Mouse (Mus musculus): ENCODE measurements around the gene Ankrd9. TPM values are rescaled to one million over a fixed set of nuclear protein-coding genes. Genes with fewer than 3 reads are reported as not detected.

The Ankrd9 gene
- total RNA-seq, 4 experiments from 2014 or later, result 13.6 to 18.7 (median 16.5) TPM

DNA sequence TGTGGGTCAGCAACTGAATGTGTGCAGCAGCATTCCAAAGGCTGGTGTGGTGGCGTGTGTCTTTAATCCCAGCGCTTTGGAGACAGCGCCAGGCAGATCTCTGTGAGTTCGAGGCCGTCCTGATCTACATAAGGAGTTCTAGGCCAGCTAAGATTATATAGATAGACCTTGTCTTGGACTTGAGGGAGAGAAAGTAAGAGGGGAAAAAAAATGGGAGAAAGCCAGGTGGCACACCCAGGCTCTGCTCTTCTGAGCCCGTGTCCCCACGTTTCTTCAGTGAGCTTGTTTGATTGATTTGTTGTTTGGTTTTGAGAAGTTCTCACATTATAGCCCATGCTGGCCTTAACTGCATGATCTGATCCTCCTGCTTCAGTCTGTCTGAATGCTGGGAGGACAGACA is 11.7 kb upstream of the Ankrd9 start:
- DNase-seq (ENCODE audit: low spot score in 2 of 2), result no peak

DNA sequence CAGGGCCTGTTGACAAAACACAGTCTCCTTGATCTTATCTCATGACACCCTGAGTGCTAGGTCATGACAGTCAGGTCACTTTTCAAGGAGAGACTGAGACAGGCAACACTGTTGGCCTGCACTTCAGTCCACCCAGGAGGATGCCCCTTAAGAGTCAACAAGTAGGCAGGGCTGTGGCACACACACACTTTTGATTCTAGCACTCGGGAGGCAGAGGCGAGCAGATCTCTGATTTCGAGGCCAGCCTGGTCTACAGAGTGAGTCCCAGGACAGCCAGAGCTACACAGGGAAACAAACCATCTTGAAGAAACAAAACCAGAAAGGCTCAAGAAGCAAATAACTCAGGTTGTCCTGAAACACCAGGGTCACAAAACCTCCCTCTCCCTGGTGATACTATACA is 10.6 kb upstream of the Ankrd9 start:
- no peak for DNase-seq (ENCODE audit: low spot score in 2 of 2)

DNA sequence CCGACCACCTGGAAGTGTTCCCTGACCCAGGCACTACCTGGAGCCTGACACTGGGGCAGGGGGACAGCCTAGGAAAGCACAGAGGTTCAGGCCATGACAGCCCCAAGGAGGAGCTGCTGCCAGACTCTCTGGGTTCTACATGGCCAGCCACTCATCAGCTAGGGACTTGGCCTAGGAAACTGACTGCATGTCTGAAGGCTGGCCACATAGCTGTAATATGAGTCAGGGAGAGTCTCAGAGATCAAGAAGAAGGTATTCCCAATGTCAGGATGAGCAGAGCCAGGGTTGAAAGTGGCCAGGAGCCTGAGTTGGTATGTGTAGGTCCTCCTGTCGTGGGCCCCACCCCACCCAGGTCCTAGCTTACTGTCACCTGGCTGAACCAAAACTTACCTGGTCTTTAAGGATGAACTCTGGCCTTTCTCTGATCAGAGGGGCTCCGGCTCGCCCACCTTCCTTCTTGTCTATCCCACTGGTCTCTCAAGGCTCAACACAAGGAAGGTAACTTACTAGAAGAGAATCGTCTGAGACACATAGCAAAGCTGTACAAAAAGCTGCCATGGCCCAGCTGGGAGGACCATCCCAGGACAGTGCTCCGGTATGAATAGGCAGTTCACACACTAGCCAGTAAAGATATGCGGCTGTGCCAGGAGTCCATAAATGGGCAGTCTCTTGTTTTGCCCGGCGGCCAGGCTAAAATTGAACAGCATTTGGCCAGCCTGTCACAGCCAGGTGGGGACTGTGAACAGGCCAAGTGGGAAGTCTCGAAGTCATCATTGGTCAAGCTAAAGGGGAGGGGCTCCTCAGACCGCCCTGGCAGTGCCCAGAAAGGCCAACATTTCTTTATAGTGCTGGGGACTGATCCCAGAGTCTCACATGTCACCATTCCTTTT is 7.9 kb upstream of the Ankrd9 start:
- no peak for DNase-seq (ENCODE audit: low spot score in 2 of 2)

DNA sequence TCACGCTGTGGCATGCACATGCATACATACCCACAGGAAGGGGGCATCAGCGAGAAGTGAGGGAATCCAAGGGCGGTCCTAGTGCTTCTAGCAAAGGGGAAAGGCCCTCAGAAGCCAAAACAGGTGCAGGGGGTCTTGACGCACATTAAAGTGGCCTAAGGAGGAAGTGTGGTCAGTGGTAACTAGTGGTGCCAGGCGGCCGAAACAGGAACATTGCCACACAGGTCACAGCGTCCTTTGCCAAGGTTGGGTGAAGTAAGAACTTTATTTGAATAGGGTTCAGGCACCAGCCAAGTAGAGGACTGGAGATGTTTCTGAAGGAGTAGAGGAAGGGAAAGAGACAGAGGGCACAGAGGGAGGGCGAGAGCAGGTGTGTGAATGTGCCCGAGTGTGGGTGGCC is 6.3 kb upstream of the Ankrd9 start:
- DNase-seq (ENCODE audit: low spot score in 2 of 2), result no peak

DNA sequence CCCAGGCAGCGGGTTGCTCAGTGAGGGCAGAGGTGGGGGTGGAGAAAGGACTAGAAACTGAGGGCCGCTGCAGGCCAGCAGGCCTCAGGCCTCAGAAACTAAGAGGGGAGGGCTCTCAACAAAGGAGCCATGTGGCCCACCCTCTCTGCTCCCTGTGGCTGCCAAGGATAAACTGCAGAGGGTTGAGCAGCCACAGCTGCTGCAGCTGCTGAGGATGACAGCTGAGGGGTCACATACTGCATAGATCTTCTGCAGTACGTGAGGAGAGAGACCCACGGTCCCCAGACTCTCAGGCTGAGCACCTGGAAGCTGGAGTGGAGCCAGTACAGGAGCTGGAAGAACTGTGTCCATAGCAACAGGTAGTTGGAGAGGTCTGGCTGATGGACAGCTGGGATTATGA is 5.8 kb upstream of the Ankrd9 start:
- DNase-seq (ENCODE audit: low spot score in 2 of 2), result no peak

DNA sequence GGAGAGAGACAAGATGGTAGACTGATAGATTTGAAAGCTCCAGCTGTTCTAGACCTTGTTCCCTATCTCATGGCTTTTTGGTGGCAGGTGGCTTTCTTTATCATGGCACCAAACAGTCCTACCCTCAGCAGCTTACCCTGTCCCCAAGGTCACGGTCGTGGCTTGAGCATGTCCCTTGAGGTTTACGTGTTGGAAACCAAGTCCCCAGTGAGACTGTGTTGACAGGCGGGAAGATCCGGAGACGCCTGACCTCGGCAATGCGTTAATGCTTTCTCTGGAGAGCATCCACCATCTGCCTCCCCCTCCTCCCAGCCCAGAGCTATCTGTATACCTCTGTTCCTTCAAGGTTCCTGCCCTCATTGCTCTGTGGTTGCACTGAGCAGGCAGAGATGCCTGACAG is 4.9 kb upstream of the Ankrd9 start:
- no peak for DNase-seq (ENCODE audit: low spot score in 2 of 2)

DNA sequence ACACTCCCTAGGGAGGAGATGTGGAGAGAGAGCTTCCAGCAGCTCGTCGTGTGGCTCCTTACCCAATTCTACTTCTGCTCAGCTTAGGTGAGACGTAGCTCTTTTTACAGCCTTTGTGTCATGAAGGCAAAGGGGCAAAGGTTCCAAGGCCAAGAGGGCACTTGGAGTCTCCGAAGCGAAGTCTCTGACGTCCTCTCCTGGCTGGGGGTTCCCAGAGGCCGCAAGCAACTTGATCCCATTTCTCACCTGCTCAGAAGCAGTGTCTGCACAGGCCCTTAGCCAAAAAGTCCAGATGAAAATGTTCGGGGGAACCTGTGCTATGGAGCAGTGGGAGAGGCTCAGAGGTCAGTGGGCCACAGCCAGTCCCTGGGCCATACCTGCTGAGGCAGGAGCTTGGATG is 4.2 kb upstream of the Ankrd9 start:
- no peak for DNase-seq (ENCODE audit: low spot score in 2 of 2)

DNA sequence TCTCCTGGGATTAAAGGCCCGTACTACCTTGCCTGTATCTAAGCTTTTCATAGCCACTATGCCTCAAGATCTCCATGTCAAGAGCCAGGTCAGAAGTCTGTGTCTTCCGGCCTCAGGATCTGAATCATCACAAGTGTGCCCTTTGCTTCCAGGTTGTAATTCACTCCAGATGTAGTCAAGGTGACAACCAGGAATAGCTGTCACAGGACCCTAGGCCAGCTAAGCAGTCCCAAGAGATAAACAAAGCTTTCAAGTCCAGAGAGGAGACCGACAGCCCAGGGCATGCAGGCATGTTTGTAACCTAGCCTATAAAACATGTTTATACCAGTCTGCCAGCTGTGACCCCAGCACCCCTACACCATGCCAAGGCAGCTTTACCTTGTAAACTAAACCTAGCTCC is 2.9 kb upstream of the Ankrd9 start:
- no peak for DNase-seq (ENCODE audit: low spot score in 2 of 2)

DNA sequence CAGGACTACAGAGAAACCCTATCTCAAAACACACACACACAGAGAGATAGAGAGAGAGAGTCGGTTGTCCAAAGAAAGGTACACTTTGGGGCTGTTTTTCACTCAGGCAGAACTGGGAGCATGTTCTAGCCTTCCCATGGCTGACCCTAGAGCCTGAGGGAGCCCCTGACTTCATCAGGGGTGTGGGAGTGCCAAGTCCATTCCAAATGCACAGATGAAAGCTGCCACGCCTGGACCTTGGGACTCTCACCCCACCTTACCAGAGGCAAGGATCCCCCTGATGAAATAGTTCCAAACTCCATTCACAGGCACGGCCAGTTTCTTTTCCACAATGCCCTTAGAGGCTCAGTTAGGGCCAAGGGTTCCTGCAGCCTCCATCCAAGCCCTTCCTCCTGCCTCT is 968 bp upstream of the Ankrd9 start:
- DNase-seq (ENCODE audit: low spot score in 2 of 2), result no peak

DNA sequence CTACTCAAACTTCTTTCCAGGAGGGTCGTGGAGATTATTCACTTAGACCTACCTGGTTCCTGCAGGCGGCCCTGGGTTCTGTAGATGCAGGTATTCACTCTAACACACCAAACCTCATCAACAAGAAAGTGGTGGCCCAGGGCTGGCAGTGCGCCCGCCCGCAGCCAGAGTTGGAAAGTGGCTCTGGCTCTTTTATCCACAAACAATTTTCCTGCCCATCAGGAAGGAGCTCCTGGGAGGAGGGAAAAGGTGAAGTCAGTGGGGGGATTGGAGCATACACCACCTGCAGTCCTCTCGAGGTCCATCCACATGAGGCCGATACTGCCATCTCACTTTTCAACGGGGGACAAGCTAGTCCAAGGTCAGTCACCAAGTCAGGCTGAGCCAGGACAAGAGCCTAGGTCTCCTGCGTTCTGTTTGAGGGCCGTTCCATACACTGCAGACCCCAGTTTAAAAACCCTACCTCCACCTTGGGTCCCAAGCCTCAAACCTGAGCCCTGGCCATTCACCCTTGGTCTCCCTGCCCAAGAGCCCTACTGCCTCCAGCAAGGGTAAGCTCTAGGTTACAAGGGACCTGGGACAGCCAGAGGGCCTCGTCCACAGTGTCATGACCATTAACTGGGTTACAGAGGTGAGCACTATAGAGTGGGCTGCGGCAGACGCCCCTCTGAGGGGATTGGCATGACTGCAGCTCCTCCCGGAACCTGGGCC is 789 bp downstream of the Ankrd9 start:
- DNase-seq (ENCODE audit: low spot score in 2 of 2), result peak in 1 of 2 experiments; percentile 21

DNA sequence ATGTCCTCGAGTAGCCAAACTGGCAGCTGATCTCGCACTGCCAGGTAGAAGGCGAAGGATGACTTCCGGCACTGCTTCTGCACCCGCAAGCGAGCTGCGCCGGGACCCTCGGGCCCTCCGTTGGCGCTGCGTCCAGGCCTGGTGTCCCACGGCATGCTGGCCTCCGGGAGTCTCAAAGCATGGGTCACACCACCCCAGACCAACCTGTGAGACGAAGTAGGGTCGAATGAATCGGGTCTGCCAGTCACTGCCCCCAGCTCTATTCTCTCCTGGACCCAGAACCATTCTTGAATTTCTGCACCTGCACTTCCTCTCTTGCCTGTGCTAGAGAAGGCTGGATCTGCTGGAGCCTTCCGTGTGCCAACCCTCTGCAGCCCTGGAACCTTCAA is 1.5 kb downstream of the Ankrd9 start:
- no peak for DNase-seq (ENCODE audit: low spot score in 2 of 2)

DNA sequence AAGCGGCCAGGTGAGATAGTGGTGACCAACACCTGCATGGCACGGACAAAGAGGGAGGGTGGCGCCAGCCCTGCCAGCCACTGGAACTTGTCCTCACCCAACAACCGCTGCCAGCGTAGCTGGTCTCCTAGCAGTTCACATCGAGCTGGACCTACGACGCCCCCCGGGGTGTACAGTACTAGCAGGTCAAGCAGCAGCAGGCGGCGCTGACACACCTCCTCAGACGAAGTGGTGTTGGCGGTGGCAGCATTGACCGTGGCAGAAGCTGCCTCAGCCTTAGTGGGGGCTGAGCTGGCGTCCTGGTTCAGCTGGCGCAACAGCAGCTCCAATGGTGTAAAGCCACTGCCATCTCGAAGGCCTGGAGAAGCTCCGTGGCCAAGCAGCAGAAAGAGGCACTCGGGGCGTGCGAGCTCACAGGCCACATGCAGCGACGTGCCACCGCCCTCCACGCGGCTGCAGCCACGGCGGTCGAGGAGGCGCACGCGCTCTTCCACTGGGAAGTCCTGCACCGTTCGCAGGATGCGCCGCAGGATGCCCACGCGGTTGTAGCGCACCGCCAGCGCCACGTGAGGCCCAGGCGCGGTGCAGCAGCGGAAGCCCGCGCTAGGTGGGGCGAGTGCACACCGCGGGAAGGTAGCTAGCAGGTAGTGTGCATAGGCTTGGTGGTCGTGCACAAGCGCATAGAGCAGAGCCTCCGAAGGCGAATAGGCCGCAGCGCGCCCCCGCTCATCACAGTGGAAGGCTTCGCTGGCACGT is 2.1 kb downstream of the Ankrd9 start:
- DNase-seq (ENCODE audit: low spot score in 2 of 2), result no peak

DNA sequence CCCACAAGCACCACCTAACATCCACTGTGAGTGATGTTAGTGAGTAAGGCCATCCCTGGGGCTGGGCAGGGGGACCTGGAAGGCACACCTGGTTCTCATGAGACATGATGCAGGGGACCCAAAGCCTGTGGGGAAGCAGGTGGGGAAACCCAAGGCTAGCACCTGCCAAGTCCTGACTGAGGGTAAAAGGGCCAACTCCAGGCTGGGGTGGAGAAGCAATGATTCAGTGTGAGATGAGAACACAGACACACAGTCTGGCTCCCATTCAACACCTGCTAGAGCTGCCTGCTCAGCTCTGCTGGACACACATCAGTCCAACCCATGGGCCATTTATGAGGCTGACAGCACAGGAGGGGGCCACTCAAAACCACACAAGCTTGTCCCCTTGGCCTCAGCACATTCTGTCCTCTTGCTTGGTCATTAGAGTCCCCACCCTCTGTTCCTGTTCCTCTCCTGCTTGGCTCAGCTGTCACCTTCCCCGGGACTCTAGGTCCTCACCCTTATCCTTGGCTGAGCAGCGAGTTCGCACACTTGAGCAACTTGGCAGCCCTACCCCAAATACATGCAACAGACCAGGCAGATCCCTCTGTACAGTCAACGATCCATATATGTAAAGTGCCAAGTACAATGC is 2.9 kb downstream of the Ankrd9 start:
- DNase-seq (ENCODE audit: low spot score in 2 of 2), result no peak

DNA sequence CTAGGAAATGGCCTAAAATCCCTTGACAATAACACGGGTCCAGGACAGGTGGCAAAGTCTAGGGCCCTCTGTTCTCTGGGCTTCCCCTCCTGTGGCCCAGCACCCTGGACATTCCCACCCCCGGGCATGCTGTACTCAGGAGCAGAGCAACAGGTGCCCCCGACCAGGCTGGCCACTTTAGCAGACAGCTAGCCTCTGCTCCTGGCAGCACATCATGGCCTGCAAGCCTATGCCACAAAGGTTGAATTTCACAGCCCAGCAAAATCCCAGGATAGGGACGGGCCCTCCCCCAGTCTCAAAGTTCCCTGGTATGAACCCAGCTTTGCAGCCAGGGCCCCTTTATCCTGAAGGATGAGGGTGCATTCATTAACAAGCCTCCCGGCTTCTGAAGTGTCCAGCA is 3.5 kb downstream of the Ankrd9 start:
- DNase-seq (ENCODE audit: low spot score in 2 of 2), result no peak

DNA sequence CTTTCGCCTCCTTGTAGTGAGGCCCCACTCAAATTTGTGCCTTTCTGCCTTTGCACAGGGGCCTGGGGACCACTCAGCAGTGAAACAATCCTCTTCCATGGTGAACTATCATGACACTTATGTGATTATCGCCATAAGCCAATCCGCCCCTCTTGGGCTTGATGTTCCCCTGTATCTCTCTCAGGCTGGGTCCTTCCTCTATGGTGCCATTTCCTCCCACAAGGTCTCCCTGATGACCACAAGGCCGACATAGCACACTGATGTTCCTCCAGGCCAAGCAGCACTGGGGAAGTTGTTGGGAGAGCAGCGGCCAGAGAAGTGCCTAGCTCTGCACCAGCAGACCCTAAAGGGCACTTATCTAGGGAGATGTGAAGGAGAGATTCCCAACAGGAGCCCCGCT is 4.1 kb downstream of the Ankrd9 start:
- no peak for DNase-seq (ENCODE audit: low spot score in 2 of 2)

DNA sequence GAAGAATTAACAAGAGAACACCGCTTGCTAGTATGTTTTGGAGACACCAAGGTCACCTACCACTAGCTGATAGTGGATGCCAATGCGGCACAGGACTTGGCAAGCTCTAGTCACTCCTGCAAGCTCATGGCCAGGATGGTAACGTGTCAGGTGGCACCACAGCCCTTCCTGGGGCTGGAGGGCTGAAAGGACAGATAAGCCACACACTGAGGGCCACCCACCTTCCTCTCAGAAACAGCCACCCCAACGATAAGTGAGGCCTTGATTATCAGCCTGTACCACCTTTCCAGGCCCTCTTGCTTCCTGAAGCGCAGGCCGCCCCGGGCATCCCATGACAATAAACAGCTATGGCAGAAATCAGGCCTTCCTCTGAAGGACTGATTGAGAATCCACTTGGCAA is 4.5 kb downstream of the Ankrd9 start:
- DNase-seq (ENCODE audit: low spot score in 2 of 2), result no peak

DNA sequence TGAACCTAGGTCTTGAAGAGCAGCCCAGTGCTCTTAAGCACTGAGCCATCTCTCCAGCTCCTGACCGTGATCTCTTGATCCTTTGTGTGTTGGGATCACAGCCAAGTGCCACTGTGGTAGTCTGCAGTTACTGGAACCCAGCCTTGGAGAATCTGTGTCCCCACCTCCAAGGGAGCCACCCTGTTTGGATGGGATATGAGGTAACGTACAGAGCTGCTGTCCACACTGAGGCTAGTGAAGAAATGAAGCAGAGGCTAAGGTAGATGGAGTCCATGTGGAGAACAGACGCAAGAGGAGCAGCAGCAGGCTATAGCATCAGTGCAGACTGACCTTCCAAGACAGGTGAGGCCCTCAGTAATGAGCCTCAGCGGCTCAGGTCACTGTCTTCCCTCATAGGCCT is 5.0 kb downstream of the Ankrd9 start:
- DNase-seq (ENCODE audit: low spot score in 2 of 2), result no peak

DNA sequence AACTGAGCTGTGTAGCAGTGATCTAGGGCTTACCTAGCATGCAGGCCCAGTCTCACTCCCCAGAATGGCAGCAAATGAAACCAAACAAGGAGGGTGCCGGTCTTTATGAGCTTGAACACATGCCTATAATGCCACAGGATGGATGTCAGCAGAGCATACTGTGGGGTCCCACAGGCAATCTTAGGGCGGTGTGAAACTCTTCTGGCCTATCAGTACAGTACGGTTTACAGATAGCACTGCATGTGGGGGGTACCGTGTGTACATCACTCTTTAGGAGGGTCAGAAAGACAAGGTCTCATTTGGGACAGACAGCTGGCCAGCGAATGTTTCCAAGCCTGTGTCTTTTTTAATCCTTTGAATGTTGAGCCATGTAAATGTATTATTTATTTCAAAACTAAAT is 6.9 kb downstream of the Ankrd9 start:
- no peak for DNase-seq (ENCODE audit: low spot score in 2 of 2)

DNA sequence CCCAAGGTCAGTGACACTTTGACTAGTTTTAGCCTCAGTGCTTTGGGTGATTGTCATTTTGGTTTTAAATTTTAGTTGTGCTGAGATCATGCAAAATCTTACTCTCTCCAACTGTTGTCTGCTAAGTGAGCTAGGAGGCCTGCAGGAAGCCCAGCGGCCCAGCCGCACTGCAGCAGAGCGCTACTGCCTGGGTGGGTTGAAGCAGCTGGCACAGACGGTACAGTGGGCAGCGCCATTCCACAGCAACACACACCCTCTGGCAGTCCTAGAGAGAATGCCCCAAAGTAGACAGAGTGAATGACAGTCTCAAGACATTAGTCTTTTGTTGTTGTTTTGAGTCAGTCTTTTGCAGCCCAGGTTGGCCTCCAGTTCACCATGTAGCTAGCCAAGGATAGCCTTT is 8.4 kb downstream of the Ankrd9 start:
- no peak for DNase-seq (ENCODE audit: low spot score in 2 of 2)

DNA sequence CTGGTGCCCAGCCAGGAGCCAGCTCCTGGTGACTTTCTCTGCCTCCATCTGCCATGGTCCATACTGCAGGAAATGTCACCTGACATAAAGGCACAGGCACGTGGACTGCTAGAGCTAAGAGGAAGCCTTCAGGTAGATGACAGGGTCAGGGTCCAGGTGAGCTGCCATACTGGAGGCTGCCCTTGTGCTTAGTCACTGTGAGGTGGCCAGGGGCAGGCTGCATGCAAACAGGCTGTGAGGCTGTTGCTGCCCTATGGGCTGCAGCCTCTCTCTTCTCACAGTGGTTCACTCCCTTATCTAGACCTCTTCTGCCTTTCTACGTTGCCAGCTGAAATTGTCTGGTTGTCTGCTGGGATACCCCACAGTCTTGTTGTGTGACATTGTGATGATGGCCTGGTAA is 11.7 kb downstream of the Ankrd9 start:
- DNase-seq (ENCODE audit: low spot score in 2 of 2), result no peak

DNA sequence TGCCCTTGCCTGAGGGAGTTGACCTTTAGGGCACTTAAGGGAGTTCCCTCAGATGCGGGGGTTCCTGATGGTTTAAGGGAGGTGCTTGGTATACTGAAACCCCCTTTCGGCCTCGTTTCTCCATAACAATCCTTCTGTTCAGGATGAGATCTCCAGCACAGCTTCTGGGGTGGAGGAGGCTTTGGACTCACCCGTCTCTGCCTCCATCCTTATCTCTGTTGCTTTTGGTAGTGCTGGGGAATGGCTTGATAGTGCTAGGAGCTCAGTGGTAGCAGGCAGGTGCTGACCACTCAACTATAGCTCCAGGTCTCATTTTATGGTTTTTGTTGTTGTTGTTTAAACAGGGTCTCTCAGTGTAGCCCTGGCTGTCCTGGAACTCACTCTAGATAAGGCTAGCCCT is 12.8 kb downstream of the Ankrd9 start:
- no peak for DNase-seq (ENCODE audit: low spot score in 2 of 2)

DNA sequence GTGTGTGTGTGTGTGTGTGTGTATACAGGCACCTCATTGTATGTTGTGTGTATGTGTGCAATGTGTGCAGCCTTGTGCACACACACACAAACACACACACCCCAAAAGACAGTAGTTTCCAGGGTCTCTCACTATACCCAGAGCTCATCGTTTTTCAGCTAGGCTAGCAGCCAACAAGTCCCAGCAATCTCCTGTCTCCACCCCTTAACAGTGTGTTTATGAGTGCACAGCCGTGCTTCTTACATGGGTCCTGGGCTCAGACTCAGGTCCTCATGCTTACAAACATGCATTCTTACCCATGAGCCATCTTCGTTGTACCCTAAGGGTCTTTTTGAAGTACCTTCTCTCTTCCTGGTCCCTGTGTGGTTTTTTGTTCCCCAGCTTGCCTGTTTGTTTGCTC is 13.3 kb downstream of the Ankrd9 start:
- DNase-seq (ENCODE audit: low spot score in 2 of 2), result no peak
